Mouse (Mus musculus) mouse trophoblast stem cell (cell line): Measurements from ENCODE around the gene Parp9.
"Not testable (repeated sequence)": the region's sequence is repeated elsewhere in the genome, so short reads cannot be mapped to it uniquely, and the experiment has no call there.

Source experiments
- in situ Hi-C, 2 experiments: fragments of 300-500 bp; cut with MseI, MboI; formaldehyde crosslinking; loops; 2 replicates in 1 of 2; 3 replicates in 1 of 2; pipeline ENCODE4 v1.15.1; 2025

The Parp9 gene

DNA sequence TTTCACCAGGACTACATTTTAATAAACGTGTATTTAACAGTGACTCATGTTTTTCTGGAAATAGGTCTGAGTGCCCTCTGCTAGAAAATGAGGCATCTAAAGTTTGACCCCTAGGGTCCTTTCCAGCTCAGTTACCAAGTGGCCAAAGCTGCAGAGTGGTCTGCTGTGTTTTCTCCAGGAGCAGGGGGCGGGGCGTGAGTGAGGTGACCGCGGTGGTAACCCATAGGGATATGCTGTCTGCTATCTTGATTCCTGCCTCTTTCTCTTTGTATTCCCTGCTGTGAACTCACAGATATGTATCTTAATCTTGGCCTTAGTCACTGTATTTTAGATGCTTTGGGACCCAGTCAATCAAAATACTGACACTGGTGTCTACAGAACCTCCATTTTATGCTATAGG, 13.9 kb upstream of the Parp9 start:
- in situ Hi-C loops: no loop called here

- in situ Hi-C loops: loop anchor here in 1 of 2 experiments (10.0 kb wide), 1 partner anchor 58 kb away; the partner anchor contains the start of gene Parp14
Measured at GRCm38 (mm10) chr16:35932179-35933055, 5.9 kb upstream of the Parp9 start.

DNA sequence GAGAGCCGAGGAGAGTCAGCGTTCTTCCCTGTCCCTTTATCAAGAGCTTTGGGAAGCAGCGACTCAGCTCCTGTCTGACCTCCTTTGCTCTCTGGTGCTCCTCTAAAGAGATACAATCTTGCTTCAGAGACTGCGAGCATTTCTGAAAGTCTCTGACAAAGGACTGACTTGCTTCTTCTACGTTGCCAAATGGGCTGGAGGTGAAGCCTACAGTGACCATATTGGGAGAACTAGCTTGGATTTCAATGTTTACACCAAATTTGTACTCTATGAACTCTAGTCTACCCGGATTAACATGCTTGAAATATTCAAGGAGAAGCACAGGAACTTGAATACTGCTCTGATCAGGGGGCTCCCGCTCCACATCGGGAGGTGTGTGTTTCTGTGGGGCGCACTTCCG, 5.1 kb upstream of the Parp9 start:
- in situ Hi-C loops: loop anchor here in 1 of 2 experiments (10.0 kb wide), 1 partner anchor 58 kb away; the partner anchor contains the start of gene Parp14

- in situ Hi-C loops: loop anchor here in 1 of 2 experiments (10.0 kb wide), 1 partner anchor 64 kb away; the partner anchor contains the start of gene Parp14
Measured at GRCm38 (mm10) chr16:35939261-35939660, 991 bp downstream of the Parp9 start.

GRCm38 (mm10) chr16:35939690-35940089, 1.4 kb downstream of the Parp9 start:
- in situ Hi-C loops: loop anchor here in 1 of 2 experiments (10.0 kb wide), 1 partner anchor 65 kb away; the partner anchor contains the start of gene Parp14

- in situ Hi-C loops: no loop called here
Measured at GRCm38 (mm10) chr16:35941382-35941781, 3.1 kb downstream of the Parp9 start.

DNA sequence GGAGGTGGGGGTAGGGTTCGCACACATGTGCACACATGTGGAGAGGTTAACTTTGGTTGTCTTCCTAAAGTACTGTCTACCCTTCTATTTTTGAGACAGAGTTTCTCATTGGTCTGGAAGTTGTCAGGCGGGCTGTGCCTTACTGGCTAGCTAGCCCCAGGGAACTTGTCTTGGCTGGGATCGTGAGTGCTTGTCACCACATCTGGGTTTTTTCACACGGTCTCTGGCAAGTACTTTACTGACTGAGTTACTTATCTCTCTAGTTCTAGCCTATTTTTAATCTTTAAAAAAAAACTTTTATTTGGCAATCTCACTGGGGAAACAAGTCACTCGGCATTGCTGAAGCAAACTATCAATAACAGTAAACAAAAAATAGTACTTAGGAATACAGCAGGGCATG, 11.0 kb downstream of the Parp9 start:
- in situ Hi-C loops: no loop called here

- in situ Hi-C loops: no loop called here
Measured at GRCm38 (mm10) chr16:35951216-35951615, 12.9 kb downstream of the Parp9 start.

DNA sequence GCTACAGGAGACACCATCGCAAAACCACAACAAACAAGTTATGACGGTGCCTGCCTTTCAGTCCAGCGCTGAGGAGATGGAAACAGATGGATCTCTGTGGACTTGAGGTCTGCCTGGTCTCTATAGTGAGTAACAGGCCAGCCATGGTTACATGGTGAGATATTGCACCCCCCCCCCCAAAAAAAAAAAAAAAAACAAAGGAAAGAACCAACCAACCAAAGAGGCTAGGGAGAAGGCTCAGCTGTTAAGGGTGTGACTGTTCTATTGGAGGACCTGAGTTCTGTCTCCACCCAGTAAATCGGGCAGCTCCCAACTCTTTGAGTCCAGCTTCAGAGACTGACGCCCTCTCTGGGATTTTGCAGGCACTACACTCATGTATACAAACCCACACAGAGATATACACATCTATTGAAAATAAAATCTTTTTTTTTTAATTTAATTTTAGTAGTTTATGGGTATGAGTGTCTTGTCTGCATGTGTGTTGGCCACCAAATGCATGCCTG, 14.4 kb downstream of the Parp9 start:
- in situ Hi-C loops: no loop called here

DNA sequence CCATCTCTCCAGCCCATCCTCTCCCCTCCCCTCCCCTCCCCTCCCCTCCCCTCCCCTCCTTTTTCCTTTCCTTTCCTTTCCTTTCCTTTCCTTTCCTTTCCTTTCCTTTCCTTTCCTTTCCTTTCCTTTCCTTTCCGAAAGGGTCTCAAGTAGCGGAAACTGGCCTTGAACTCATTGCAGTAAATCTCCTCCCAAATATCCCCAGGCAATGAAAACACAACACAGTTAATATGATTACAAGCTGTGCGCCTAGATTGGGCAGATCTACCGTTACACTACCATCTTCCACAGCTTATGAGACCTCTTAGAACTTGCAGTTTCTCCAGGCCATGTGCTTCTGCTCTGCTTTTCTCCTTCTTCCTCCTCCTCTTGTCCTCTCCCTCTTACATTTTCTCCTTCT, 27.7 kb downstream of the Parp9 start:
- in situ Hi-C loops: not testable (repeated sequence)

GRCm38 (mm10) chr16:35966411-35967115, 28.3 kb downstream of the Parp9 start:
- in situ Hi-C loops: no loop called here

DNA sequence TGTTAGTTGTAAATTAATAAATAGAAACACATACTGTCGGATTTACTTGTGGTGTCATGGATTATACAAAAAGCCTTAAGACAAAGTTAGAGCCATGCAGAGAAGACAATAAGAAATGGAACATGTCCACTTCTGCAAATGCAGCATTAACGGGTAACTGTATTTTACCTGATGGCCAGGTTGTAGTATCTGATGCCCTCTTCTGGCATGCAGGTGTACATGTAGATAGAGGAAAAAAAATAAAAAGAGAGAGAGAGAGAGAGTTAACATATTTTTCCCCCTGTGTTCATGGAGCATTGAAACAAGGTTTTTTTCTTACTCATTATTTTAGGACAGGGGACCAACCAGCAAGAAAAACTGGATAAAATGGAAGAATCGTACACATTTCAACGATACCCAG, 29.0 kb downstream of the Parp9 start:
- in situ Hi-C loops: no loop called here

- in situ Hi-C loops: no loop called here
Measured at GRCm38 (mm10) chr16:35968149-35968548, 29.9 kb downstream of the Parp9 start.

DNA sequence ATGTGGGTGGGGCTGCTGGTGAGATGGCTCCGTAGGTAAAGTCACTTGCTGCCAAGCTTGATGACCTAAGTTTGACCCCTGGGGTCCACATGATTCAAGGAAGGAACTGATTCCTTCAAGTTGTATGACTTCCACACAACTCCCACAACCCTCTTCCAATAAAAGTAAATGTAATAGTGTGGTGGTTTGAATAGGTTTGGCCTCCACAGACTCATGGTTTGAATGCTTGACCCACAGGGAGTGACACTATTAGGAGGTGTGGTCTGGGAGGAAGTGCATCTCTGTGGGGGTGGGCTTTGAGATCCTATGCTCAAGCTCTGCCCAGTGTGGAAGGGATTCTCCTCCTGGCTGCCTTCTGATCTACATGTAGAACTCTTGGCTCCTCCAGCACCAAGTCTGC, 35.8 kb downstream of the Parp9 start:
- in situ Hi-C loops: no loop called here

- in situ Hi-C loops: not testable (repeated sequence)
Measured at GRCm38 (mm10) chr16:35978450-35978849, 40.2 kb downstream of the Parp9 start, which contains the start of gene Kpna1. TSS of gene Kpna1 (plus strand) at chr16:35978750.

DNA sequence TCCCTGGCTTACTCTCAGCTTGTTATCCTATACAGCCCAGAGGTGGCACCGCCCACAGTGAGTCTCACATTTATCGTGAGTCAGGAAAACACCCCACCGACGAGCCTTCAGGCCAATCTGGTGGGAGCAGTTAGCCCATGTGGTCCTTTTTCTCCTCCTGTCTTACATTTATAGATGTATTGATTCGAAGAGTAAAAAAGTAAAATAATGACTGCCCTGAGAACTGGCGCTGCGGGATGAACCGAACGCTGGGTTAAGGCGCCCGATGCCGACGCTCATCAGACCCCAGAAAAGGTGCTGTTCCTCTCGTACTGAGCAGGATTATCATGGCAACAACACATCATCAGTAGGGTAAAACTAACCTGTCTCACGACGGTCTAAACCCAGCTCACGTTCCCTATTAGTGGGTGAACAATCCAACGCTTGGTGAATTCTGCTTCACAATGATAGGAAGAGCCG, 43.1 kb downstream of the Parp9 start:
- in situ Hi-C loops: no loop called here

DNA sequence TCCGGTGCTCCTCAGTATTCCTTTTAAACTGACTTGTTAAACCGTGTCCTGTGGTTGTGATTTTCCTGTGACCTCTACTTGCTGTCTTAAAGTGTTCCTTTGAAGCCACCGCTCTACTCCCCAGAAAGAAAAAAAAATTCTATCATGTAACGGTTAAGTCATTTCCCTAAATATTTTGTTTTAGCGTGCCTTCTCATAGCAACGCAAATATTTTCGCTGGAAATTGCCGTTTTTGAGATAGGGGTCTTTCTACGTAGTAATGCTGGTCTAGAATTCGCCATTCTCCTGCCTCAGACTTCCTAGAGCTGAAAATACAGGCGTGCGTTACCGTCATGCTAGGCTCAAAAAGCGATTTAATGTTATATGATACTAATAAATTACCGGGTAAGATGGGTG, 44.2 kb downstream of the Parp9 start:
- in situ Hi-C loops: no loop called here

DNA sequence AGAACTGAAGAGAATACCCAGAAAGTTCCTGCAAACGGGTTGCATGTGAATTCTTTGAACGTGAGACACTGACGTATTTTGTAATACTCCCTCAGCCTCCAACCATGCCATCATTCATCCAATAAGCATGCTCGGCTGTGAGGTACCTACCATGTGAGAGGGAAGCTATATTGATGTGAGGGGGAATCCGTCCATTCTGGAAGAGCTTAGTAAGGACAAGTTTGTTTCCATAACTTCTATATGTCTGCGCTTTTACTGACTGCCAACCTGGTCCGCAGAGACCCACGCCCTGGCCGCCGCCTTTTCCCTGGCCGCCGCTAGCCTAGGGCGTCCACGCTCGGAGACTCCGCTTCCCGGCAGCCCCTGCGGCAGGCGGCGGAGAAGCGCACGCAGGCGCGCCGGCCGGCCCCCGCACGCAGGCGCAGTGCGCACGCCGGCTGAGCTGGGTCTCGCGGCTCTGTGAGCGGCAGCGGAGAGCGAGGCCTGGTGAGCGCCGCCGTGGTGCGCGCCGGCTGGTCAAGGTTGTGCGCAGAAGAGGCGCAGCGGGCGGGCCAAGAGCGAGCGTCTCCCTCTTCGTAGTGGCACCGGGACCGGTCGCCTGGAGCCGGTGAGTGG, 44.7 kb downstream of the Parp9 start:
- in situ Hi-C loops: no loop called here

GRCm38 (mm10) chr16:35983517-35984101, 45.3 kb downstream of the Parp9 start:
- in situ Hi-C loops: no loop called here

GRCm38 (mm10) chr16:35984471-35984870, 46.2 kb downstream of the Parp9 start:
- in situ Hi-C loops: no loop called here

DNA sequence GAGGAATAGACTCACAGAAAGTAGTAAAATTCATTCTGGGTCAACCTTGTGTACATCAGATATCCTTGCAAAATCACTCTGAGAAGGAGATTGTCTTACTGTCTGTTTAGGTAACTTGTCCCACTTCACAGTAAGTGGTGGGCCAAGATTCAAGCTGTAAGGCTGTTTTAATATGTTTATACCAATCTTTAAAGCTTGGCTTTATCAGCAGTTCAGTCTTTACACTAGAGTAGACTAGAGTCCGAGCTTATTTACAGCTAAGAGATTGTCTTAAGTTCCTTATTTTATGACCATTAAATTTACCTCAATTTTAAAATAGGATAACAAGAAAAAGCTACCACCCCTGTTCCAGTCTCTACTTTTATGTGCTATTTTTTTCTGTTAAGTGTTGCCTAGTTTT, 49.7 kb downstream of the Parp9 start:
- in situ Hi-C loops: no loop called here
